Mouse (Mus musculus) lung, postnatal 0 days (tissue): ENCODE measurements at regions not wholly inside any gene's neighbourhood (a gene's known extent, or its start where the extent isn't known, plus 50 kb on each side); places are given as distances from the start of the nearest gene placed in this dataset.

Source experiments
- ATAC-seq: fragments of 200-750 bp; cut with Nextera tagmentation; 2 replicates; pipeline ENCODE4 v1.8.0; 2017; ENCODE audit warnings: moderate library complexity
- DNase-seq: peaks from one replicate; pipeline ENCODE4 v3.0.0-alpha.2; 2016; ENCODE audit warnings: low spot score
- H3K27ac ChIP-seq: fragments of 300-500 bp; sonication (generic); 2 replicates; pipeline ENCODE4 v1.5.1; 2014; ENCODE audit warnings: antibody characterized with exemption, mild to moderate bottlenecking, low read length, mixed read lengths
- H3K27me3 ChIP-seq: fragments of 300-500 bp; sonication (generic); replicated peaks from 2 replicates; pipeline ENCODE4 v1.6.1; 2014; ENCODE audit warnings: low read length, mixed read lengths; ENCODE audit not compliant: insufficient read depth
- H3K36me3 ChIP-seq: fragments of 300-500 bp; sonication (generic); 2 replicates; pipeline ENCODE4 v1.6.1; 2014; ENCODE audit warnings: low read length, mixed read lengths; ENCODE audit not compliant: insufficient read depth
- H3K4me1 ChIP-seq: fragments of 300-500 bp; sonication (generic); 2 replicates; pipeline ENCODE4 v1.6.1; 2014; ENCODE audit warnings: antibody characterized with exemption, low read depth, low read length, mixed read lengths; ENCODE audit not compliant: insufficient read depth
- H3K4me2 ChIP-seq: fragments of 300-500 bp; sonication (generic); replicated peaks from 2 replicates; pipeline ENCODE4 v1.6.1; 2014; ENCODE audit warnings: low read depth, mild to moderate bottlenecking, low read length, moderate library complexity, mixed read lengths
- H3K4me3 ChIP-seq: fragments of 300-500 bp; sonication (generic); 2 replicates; pipeline ENCODE4 v1.5.1; 2014; ENCODE audit warnings: low read depth, low read length
- H3K9ac ChIP-seq: fragments of 300-500 bp; sonication (generic); replicated peaks from 2 replicates; pipeline ENCODE4 v1.6.1; 2014; ENCODE audit warnings: low read depth, mild to moderate bottlenecking
- H3K9me3 ChIP-seq: fragments of 300-500 bp; sonication (generic); 2 replicates; pipeline ENCODE4 v1.6.1; 2016; ENCODE audit warnings: low read length, mixed read lengths
- CTCF ChIP-seq: IDR thresholded peaks from 2 replicates; pipeline ENCODE4 v1.5.1; 2016; ENCODE audit warnings: antibody characterized with exemption, mild to moderate bottlenecking
- EP300 ChIP-seq: IDR thresholded peaks from 2 replicates; pipeline ENCODE4 v1.6.1; 2016; ENCODE audit warnings: antibody characterized with exemption, mild to moderate bottlenecking, control low read depth
- WGBS: fragments of 180-500 bp; shearing (Covaris S2); extraction: QIAGEN DNeasy Blood & Tissue Kit; methylation state at CpG from one replicate; pipeline ENCODE4 v1.1.7; 2014; 5-methylcytosine and 5-hydroxymethylcytosine counted together

DNA sequence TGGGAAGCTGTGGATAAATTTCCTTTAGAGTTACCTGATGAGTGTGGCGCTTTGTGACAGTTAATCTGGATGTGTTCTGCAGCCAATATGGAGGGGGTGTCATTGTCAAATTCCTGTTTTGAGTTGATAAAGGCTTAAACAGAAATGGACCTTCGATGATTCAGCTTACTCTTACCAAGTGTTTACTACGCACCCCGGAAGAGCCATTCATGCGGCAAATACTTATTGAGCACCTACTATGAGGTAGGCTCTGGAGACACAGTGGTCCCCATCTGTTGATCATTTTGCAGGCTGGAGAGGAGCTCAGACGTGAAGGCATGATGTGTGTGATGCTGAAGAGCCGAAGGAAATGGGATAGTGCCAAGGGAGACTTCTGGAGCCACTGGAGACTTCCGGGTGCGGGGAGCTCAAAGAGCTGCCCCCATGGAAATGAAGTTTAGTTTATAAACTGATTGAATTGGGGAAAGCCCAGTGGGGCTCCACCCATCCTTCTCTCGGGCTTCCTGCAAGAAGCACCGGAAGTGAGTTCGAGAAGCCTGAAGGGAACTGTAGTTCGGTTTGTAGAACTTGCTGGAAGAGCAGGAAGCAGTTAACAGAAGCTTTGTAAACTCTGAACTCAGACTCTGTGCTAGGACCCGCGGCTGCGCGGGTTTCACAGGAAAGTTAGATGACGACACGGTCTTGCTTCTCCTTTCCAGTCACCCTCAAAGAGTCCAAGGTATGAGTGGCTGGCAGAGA is 187.7 kb downstream of the Katnal1 start:
- Histone ChIP-seq H3K27ac (peak overlapping the region; percentile 76), H3K4me1 (peaks cover 8% of the 10 kb centered on the region), H3K9ac (no peak overlapping the region), H3K36me3 (no peaks in the 10 kb centered on the region), H3K4me2 (peak overlapping the region; percentile 8; the same call in 1 of the 2 replicates), H3K27me3 (no peaks in the 10 kb centered on the region), H3K4me3 (no peak overlapping the region), H3K9me3 (no peaks in the 10 kb centered on the region)
- 55% methylated on average over 19 of the region's 19 CpGs for WGBS
- ATAC-seq (peak; percentile 47), DNase-seq (peak; percentile 69)
- TF ChIP-seq EP300 (peak; percentile 36; the same call in 1 of the 2 replicates), CTCF (no peak)

DNA sequence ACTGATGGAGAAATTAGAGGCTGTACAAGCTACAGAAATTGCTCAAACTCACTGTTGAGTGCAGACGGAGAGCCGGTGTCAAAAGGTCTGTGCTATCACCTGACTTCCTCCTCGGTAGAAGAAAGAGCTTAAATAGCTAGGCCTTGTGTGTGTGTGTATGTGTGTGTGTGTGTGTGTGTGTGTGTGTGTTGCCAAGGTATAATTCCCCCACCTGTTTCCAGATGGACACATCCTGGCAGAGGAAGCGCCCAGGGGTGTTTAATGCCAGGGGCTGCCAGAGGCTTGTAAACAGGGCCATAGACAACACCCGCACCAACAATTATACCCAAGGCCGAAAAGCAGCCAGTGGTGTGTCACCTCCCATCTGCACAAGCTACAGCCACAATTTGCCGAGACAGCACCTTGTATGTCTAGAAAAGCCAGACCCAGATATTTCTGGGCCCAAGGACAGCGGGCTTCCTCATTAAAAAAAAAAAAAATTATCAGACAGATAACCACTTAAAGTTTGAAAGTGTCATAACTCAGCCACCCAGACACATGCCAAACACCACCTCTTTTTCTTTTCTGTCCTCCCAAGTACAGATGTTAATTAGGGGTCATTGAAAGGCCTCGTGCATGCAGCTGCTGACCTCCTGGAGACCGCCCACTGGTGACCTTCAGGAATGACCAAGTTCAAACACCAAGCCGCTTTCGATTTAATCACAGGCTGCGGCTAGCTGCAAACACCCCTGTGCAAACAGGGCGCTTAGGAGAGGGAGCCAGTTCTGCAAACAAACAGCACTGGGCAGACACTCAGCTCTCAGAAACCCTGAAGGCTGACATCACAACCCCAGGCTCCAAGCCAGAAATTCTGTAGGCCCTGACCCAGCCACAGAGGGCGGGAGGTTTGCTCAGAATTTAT is 188.0 kb upstream of the Ubl3 start:
- Histone ChIP-seq H3K4me3 (no peak overlapping the region), H3K36me3 (no peaks in the 10 kb centered on the region), H3K4me1 (peaks cover 8% of the 10 kb centered on the region), H3K9ac (no peak overlapping the region), H3K4me2 (no peak overlapping the region; the same call in 1 of the 2 replicates), H3K27me3 (no peaks in the 10 kb centered on the region), H3K9me3 (no peaks in the 10 kb centered on the region), H3K27ac (peak overlapping the region; percentile 76)
- WGBS = 28% methylated on average over 15 of the region's 15 CpGs
- ATAC-seq (peak; percentile 86), DNase-seq (peak; percentile 92)
- TF ChIP-seq CTCF (peak; percentile 20; the same call in 1 of the 2 replicates), EP300 (0 out of 2 replicates have a peak, but pooled peaks have one; percentile 9)

DNA sequence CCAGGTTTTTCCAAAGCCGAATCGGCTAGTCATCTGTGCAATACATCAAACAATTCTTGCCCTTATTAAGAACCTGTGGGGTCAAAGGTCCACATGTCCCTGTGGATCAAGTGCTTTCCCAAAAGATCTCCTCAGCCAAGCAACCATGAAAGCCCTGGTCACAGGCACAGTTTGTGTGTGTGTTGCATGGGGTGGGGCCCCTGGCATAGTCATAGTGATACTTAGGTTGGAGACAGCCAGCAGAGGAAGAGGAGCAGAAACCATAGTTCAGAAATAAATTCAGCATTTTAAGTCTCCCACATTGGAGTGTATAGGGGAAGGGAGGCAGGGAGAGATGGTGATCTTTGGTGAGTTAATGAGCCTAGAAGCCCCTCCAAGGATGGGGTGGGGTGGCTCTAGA is 187.1 kb upstream of the Ubl3 start:
- H3K27me3 ChIP-seq = no peaks in the 10 kb centered on the region
- no peak for ATAC-seq
- H3K9ac ChIP-seq = no peak overlapping the region
- WGBS = 64% methylated on average over 2 of the region's 2 CpGs
- TF ChIP-seq EP300 = no peak
- no peak for TF ChIP-seq CTCF
- peaks cover 8% of the 10 kb centered on the region for H3K4me1 ChIP-seq
- H3K4me3 ChIP-seq = no peak overlapping the region
- no peak overlapping the region for H3K4me2 ChIP-seq
- H3K9me3 ChIP-seq = no peaks in the 10 kb centered on the region
- H3K36me3 ChIP-seq = no peaks in the 10 kb centered on the region
- 0 out of 2 replicates have a peak overlapping the region, but pooled peaks have one; percentile 76 for H3K27ac ChIP-seq
- DNase-seq = no peak

DNA sequence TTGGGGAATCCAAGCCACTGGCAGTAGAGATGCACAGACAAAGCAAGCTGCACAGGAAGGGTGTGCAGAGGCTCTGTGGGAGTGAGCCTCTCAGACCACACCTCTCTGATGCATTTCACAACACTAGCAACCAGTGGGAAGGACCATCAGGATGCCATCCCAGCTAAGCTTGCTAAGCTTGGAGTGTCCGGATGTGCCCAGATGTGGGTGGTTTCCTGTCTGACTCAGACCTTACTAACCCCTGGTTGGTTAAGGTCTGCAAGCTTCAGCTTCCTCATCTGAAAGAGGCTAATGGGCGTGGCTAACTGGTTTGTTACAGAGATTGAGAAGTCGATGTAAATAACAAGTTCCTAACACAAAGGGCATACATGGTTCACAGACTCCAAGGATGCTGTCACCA is 186.6 kb upstream of the Ubl3 start:
- Histone ChIP-seq H3K36me3 (no peaks in the 10 kb centered on the region), H3K4me3 (no peak overlapping the region), H3K9ac (no peak overlapping the region), H3K27me3 (no peaks in the 10 kb centered on the region), H3K9me3 (no peaks in the 10 kb centered on the region), H3K27ac (no peak overlapping the region), H3K4me2 (no peak overlapping the region), H3K4me1 (peaks cover 8% of the 10 kb centered on the region)
- peak; percentile 81 for DNase-seq
- ATAC-seq = peak; percentile 67
- 57% methylated on average over 3 of the region's 3 CpGs for WGBS
- TF ChIP-seq CTCF = no peak
- 0 out of 2 replicates have a peak, but pooled peaks have one; percentile 28 for TF ChIP-seq EP300

DNA sequence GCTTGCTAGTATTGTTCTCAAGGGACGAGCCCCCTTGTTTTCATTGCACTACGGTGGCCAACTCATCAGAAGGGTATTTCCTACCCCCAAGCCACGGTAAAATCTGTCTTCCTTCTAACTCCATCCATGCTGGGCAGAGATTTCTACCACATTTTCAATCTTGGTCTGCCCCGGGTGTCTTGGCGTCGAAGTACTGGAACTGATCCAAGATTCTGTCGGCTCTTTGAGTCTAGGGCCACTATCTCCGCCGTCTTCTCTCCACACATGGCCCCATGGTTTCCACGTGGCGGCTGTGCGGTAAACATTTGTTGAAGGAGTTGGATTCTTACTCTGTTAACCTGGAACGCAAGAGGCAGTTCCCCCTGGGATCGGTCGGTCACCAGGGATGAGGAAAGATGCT is 177.0 kb upstream of the Ubl3 start:
- H3K9me3 ChIP-seq = no peaks in the 10 kb centered on the region
- no peak for DNase-seq
- WGBS = 46% methylated on average over 15 of the region's 15 CpGs
- H3K4me1 ChIP-seq = no peaks in the 10 kb centered on the region
- no peak for ATAC-seq
- H3K4me3 ChIP-seq = no peak overlapping the region
- TF ChIP-seq EP300 (no peak), CTCF (no peak)
- no peak overlapping the region for H3K27ac ChIP-seq
- H3K9ac ChIP-seq = no peak overlapping the region
- no peaks in the 10 kb centered on the region for H3K36me3 ChIP-seq
- no peaks in the 10 kb centered on the region for H3K27me3 ChIP-seq
- no peak overlapping the region for H3K4me2 ChIP-seq

DNA sequence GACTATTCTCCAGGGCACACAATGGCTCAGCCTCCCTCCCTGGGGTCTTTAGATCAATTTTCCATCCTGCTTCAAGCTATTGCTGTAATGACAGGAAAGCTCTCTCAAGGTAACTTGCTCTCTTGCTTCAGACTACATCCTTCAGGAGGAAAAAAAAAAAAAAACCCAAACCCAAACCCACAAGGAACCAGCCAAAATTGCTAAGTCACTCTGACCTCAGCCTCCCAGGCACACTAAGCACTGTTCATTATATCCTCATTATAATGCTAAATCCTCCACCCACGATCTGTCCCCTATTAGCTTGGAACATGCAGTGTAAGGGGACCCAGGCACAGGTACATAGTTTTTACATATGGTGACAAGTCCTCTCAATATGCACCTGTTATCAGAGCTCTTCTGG is 175.9 kb upstream of the Ubl3 start:
- Histone ChIP-seq H3K4me2 (no peak overlapping the region), H3K4me3 (no peak overlapping the region), H3K9ac (no peak overlapping the region), H3K27me3 (no peaks in the 10 kb centered on the region), H3K9me3 (no peaks in the 10 kb centered on the region), H3K36me3 (no peaks in the 10 kb centered on the region), H3K4me1 (no peaks in the 10 kb centered on the region), H3K27ac (no peak overlapping the region)
- TF ChIP-seq CTCF (no peak), EP300 (no peak)
- no peak for ATAC-seq
- 84% methylated on average over 1 of the region's 1 CpGs for WGBS
- DNase-seq = no peak
